Mouse (Mus musculus) regulatory T cell (primary cell): ENCODE data around the gene Jak1.
"Not testable (repeated sequence)": the region's sequence is repeated elsewhere in the genome, so short reads cannot be mapped to it uniquely, and the experiment has no call there.

Experiments
- in situ Hi-C: fragments of 300-600 bp; cut with MboI, MseI; formaldehyde crosslinking; loops from one replicate; pipeline ENCODE4 v1.15.1; 2025; ENCODE audit warnings: high pct_unique_total_duplicates

Gene Jak1

DNA sequence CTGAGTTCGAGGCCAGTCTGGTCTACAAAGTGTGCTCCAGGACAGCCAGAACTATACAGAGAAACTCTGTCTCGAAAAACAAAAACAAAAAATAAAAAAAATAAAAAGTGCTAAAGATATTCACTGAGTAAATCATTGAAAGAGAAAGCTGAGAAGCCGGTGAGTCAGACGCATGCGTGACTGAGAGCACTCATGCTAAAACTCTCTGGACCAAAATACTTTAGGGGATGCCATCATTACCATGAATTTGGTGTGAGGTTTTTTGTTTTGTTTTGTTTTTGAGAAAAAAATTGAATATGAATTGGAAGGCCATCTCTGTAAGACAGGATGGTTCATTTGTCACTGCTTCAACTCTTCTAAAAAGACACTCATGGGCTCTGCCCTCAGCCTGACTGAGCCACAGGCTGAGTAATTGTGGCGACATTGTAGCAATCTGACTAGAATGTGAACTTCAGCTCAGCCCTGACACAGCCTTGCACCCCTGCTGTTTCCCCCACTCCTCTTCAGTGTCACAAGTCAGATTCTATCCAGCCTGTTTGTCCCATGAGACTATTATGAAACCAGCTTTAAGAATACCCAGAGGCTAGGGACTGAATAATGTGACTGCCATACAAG, 11.5 kb upstream of the Jak1 start:
- in situ Hi-C loops: no loop called here

DNA sequence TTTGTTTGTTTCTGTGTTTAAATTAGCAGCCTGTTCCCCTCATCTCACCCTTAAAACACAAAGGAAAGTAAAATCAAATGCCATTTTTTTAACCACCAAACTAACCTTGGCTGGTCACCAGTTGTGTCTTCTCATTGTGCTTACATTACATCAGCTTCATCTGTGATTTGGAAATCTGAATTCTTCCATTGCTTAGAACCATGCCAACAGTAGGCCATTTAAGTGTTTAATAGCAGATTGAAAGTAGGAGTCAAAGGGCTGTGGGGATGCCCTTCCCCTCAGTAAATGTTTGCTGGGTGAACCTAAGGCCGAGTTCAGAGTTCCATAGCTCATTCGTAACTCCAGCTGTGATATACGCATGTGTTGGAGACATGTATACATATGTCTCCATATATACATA, 10.8 kb upstream of the Jak1 start:
- in situ Hi-C loops: no loop called here

DNA sequence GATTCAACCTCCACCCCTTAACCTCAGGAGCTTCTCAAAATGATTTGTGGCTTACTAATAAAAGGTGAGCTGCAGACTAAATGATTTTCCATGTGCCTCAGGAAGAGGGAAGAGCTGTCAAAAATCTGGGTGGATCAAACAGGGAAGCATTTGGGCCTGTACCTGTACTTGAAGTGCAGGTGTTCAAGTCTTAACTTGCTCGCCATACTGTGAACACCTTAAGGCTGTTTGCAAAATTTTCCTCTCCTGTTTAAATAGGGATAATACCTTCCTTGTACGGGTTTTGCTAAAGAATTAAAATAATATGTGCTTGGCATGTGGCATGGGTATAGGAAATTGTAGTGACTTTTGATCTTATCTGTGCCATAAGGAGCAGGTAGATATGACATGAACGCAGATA, 5.7 kb upstream of the Jak1 start:
- in situ Hi-C loops: no loop called here

DNA sequence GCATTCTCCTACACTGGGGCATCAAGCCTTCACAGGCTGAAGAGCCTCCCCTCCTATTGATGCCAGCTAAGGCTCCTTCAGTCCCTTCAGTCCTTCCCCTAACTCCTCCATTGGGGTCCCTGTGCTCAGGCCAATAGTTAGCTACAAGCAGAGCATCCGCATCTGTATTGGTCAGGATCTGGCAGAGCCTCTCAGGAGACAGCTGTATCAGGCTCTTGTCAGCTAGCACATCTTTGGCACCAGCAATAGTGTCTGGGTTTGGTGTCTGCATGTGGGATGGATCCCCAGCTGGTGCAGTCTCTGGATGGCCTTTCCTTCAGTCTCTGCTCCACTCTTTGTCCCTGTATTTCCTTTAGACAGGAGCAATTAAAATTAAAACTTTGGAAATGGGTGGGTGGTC, 3.4 kb upstream of the Jak1 start:
- in situ Hi-C loops: not testable (repeated sequence)

DNA sequence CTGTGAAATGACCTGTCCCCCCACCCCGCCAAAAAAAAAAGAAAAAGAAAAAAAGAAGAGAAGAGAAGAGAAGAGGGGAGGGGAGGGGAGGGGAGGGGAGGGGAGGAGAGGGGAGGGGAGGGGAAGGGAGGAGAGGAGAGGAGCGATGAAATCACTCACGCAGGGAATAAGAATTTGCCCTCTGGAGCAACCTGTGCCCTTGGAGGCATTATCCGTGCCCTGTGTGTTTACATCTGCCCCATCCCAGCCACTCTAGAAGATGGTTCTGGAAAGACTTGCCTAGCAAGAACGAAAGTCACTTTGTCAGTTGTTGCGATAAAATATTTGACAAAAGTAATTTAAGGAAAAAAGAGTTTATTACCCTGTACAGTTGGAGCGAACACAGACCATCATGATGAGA, 441 bp upstream of the Jak1 start:
- in situ Hi-C loops: no loop called here

DNA sequence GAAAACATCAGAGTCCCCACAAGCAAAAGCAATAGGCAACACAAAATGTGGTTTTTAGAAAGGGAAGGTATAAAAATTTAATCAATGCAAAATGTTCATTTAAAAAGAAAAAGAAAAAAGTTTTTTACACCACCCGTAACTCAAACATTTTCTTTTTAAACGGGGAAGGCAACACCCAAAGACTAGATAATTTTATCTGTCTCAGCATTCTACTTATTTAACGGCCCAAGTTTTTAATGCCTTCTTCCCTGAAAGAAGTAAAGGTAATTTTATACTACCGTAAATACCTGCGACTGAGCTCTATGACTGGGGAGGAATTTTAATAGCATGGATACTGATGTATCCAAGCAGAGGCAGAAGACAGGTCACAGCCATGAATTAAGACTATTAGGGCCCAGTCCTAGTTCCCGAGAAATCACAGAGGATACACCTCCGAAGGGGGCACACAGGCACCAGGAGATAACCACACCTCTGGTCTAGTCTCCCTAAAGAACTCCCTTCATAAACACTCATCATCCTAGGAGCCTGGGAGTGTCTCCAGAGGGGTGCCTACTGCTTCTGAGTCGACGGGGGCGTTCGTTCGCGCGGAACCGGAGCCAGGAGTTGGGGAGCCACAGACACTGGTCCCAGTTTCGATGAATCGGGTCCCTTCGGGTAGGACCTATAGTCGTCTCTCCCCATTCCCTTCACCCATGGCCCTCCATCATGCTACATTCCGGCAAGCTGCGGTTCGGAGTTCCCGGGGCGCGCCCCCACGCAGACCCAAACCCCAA, 928 bp downstream of the Jak1 start:
- in situ Hi-C loops: no loop called here

DNA sequence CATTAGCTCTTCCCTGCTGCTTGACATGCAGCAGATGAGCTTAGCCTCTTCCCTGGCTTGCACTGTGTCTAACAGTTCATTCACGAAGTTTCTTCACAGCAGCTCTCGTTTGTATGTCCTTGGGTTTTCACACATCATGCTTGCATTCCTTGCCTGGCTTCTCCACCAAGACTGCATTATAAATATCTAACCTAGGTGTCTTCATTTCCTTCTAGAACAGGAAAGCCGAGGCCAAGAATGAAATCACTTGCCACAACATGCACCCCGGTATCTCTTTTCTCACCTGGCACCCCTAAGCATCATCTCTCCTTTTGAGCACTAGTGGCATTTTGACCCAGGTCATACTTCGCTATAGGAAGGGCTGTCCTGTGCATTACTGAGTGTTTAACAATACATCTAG, 3.5 kb downstream of the Jak1 start:
- in situ Hi-C loops: no loop called here

DNA sequence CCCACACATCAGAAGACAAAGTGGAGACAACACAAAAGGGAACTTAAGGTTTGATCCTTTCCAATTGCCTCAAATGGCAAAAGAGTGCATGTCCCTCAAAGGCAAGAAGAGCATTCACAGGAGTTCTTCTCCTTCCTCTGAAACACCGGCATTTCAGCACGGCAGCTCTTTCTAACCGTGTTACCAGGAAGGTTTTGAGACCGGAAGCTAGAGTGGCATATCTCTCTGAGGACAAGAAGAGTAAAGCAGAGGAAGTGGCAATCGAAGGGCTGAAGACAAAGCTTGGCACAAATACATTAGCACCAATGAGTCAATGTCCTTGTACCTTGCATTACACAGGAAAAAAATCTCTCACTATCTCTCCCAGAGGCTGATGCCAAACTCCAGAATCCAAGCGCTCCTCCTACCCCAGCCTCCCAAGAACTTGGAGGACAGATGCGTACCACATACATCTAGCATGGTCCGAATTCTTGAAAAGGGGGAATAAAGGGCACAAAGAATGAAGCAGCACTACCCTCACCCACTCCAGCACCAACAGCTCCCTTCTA, 4.3 kb downstream of the Jak1 start:
- in situ Hi-C loops: no loop called here

DNA sequence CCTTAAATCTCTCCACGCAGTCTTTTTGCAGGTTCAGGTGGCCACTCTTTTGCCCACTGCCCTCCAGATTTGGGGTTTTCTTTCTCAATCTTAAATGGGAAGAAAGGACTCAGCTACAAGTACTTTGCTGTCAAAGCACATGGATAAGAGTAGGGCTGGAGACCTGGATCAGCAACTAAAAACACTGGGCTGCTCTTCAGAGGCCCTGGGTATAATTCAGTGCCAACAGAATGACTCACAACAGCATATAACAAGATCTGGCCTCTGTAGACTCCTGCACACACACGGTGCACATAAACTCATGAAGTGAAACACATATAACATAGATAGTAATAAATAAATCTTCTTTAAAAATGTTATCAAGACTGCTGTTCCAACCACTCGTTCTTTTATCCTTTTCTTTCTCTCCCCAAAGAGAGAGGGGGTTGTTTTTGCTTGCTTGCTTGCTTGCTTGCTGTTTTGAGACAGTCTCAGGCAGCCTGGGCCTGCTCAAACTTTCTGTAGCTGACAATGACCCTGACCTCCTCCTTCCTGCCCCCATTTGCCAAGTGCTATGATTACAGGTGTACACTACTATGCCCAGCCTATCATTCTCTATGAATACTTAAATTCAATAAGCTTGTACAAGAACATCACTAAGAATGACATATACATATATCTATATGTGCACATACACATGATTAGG, 8.4 kb downstream of the Jak1 start:
- in situ Hi-C loops: loop anchor here (5.0 kb wide), 1 partner anchor 74 kb away; no protein-coding TSS in a partner anchor

DNA sequence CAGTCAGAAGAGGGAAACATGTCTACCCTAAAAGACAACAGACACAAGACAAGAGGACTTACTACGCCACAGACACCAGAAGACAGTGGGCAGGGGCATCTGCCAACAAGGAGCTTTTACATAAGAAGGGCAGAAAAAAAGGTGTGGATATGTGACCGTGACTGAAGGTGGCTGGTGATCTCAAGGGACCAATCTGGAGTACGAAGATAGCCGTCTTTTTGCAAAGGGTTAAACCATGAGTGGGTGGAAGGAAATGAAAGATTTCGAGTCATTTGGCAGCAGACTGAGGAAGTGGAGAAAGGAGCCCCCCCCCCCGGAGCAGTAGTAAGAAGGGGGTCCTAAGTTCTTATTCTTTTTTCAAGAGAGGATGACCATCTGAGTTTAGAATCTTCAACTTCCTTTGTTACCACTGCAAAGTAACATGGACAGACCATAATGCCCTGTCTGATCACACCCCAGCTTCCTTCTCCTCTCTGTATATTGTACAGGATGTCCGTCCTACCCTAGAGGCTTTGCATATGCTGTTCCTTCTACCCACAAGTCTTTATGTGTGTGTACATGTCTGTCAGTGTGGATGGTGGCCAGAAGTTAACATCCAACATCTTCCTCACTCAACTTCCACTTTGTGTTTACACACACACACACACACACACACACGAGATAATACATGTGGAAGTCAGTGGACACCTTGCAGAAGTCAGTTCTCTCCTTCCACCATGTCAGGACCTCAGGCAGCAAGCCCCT, 10.3 kb downstream of the Jak1 start:
- in situ Hi-C loops: loop anchor here (5.0 kb wide), 2 partner anchors 43 to 72 kb away; no protein-coding TSS in a partner anchor

DNA sequence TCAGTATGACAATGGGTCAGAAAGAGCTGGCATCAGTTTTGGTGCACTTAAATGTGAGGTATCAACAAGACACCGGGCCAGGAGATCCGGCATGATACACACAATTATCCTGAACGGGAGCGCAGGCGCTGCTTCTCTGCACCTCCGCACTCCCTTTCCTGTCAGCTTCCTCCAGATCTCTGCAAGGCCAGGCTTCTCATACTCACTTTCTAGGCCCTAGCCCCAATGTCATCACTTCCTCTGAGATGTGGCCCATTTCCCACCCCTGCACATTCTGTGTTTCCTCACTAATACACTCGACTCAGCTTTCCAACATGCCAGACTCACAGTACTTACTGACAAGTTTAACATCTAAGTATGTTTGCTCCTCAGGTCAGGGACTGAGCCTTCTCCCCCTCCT, 11.1 kb downstream of the Jak1 start:
- in situ Hi-C loops: loop anchor here (5.0 kb wide), 1 partner anchor 43 kb away; no protein-coding TSS in a partner anchor

DNA sequence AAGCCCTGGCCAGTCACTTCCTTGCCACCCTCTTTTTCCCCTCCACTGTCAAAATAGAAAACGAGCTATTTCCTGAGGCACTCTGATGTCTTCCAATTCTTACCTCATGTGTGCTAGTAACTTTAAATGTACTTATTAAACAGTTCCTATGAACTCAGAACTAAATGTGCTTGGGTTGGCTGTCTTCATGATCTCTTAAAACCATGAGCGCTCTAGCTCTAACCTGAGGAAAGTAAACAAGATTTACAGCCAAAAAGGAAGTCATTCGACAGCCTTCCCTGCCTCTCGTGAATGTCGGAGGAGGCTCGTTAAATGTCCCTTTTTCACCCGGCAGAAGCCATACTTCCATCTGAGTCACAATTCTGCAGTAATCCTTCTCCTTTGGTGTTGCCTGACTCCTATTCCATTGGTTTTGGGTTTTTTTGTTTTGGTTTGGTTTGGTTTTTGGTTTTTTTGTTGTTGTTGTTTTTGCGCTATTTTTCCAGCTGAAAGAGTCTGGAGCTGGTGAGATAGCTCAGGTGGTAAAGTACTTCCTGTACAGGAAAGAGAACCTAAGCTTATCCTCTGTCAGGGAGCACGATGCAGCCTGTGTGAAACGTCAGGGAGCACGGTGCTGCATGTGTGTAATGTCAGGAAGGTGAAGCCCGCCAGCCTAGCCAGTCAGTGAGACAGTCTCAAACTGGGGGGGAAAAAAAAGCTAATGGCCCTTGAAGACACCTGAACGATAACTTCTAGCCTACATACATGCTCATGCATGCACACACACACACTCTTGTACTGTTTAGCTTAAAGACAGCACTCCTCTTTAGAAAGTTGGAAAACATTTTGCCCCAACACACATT, 12.1 kb downstream of the Jak1 start:
- in situ Hi-C loops: loop anchor here (5.0 kb wide), 1 partner anchor 44 kb away; no protein-coding TSS in a partner anchor

DNA sequence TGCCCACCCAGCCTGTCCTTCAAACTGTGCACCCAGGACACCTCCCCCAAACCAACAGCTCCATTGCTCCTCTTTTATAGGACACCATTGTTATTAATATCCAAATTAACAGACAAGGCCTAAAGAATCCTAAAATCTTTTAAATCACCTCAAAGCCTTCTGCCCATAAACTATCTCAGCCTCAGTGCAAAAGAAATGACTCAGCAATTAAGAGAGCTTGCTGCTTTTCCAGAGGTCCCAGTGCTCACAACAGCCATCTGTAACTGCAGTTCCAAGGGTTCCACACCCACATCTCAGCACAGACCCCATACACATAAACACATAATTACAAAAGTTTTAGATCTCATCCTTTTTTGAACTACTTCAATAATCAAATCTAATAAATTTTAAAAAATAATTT, 13.1 kb downstream of the Jak1 start:
- in situ Hi-C loops: loop anchor here (5.0 kb wide), 1 partner anchor 45 kb away; no protein-coding TSS in a partner anchor

DNA sequence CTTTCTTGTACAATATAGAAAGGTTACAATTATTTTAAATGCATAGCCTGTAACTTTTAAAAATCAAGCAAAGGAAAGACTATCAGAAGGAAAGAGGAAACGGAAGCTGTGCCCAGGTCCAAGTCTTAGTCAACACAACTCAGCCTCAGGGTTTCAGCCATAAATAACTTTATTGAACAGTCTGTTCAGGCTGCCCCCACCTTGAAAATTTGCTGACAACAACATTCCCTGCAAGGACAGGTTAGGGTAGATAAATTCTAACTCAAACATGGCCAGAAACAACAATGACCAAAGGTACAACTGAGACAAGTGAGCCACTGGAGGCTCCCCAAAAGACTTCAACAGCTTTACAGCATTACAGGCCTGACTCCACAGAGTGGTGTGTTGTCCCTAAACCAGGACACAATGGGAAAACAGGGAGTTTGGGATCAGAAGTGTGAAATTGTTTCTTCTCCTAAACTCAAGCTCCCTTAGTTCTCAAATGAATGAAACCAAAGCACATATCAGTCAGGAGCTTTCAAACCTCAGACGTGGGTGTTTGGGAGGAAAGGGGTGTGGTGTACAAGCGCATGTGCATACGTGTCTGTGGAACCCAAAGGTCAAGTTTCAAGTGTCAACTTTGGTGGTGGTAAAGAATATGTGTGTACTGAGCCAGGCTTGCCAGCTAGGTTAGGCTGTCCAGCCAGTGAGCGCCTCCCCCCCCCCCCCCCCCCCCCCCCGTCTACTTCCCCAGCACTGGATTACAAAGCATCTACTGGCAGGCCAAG, 14.9 kb downstream of the Jak1 start:
- in situ Hi-C loops: loop anchor here (5.0 kb wide), 2 partner anchors 43 to 47 kb away; no protein-coding TSS in a partner anchor

DNA sequence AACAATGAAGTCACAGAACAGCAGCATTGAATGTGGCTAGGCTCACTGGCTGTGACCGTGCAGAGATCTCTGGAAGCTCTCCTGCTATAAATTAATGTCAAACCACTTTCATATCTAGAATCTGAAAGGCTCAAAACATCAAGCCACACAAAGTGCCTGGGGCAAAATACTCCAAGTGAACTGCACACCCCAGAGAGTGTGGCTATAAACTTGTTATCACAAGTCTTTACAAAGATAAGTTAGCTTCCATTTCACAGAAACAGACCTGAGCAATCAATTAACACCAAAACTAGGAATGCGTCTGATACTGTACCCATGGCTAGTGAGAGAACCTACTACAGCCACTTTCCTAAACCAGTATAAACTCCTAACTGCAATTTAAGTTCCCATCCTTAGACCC, 17.7 kb downstream of the Jak1 start:
- in situ Hi-C loops: loop anchor here (5.0 kb wide), 1 partner anchor 40 kb away; no protein-coding TSS in a partner anchor

DNA sequence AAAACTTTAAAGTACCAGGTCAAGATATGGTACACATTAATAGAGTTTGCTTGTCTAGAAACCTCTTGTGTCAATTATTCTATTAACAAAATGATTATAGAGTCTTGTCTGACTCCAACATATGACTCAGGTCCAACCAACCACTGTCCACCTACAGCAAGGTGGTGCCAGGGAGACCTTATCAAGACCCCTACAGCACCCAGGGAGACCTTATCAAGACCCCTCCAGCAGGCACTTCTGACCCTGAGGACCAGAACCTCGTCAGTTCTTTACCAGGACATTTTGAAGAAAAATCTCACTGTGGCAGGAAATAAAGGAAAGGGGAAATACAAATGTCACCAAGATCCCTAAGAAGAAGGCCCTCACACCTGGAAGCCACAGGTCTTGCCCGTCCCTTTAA, 18.5 kb downstream of the Jak1 start:
- in situ Hi-C loops: loop anchor here (5.0 kb wide), 1 partner anchor 39 kb away; no protein-coding TSS in a partner anchor

DNA sequence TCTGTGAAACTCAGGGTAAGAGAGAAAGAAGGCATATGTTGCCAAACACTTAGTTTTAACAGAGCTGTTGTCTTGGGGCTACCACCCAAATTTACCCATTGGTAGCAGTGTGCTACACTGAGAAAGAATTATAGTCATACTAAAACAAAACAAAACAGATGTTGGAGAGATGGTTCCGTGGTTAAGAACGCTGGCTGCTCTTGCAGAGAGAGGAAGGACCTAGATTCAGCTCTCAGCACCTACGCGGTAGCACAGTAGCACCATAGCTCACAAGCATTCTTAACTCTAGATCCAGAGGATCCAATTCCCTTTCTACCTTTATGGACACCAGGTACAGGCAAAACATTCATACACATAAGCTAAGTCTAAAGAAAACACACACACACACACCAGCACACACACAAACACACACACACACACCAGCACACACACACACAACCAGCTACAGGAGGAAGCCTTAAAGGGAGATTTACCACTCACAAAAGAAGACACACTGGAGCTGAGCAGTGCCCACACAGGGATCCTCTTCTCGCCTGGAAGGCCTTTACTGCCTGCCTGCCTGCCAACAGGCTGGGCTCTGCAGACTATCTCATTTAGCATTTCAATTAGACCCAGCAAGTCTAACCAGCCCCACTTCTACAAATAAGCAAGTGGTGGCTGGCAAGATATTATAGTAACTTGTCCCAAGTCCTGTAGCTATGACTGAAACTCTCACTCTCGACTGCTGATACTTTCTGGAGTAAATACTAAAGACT, 20.6 kb downstream of the Jak1 start:
- in situ Hi-C loops: loop anchor here (5.0 kb wide), 1 partner anchor 37 kb away; no protein-coding TSS in a partner anchor

DNA sequence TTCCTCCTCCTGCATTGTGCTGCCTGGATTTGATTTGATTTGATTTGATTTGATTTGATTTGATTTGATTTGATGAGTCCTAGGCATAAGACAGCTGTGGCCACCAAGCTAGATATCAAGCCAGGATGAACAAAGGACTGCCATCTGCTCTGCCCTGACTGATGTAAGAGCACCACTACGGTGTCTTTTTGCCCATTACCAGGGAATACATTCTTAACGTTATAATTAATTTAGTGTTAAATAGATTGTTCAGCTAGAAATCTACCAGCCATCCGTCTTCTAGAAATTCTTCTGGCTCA, 24.3 kb downstream of the Jak1 start:
- in situ Hi-C loops: no loop called here
